Mouse (Mus musculus): ENCODE measurements around the gene Cuta.

DNA sequence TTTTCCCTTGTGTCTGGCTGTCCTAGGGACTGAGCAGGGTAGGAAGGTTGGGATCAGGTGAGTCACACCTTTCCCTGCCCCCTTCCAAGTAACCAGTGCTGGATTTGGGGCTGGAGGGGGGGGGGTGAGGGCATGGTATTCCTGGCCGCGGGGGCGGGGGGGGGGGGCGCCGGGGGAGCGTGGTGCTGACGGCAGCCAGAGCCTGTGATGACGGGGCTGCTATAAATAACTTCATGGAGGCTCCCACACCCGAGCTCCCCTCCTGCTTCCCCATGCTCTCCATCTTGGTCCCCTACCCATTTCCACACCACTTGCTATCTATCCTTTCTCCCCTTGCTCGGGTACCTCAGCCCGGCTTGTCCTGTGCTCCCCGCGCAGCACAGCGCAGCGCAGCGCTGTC, 14.4 kb upstream of the Cuta start:
- no peak for TF ChIP-seq CTCF (conservative IDR thresholded peaks at IDR 0.05; ENCODE audit: insufficient read depth, insufficient read length, low read depth, low read length)
- no peak for TF ChIP-seq POLR2A (IDR thresholded peaks at IDR 0.05; ENCODE audit: low read depth, low read length)
